Mouse (Mus musculus) liver, embryonic 11.5 days (tissue): ENCODE data around the gene Churc1. TPM values are rescaled to one million over a fixed set of nuclear protein-coding genes. Genes with fewer than 3 reads are reported as not detected.

Source experiments
- ATAC-seq: fragments of 200-750 bp; cut with Nextera tagmentation; replicated peaks from 2 replicates; pipeline ENCODE4 v1.8.0; 2017; ENCODE audit warnings: moderate number of reproducible peaks, mild to moderate bottlenecking, moderate TSS enrichment, moderate library complexity; ENCODE audit not compliant: low FRiP score
- DNase-seq: peaks from one replicate; pipeline ENCODE4 v3.0.0-alpha.2; 2017; ENCODE audit warnings: low spot score
- H3K27ac ChIP-seq: fragments of 300-500 bp; sonication (generic); 2 replicates; pipeline ENCODE4 v1.5.1; 2014; ENCODE audit warnings: mild to moderate bottlenecking, low read depth, low read length, control low read depth
- H3K27me3 ChIP-seq: fragments of 300-500 bp; sonication (generic); replicated peaks from 2 replicates; pipeline ENCODE4 v1.6.1; 2014; ENCODE audit warnings: low read length, mixed read lengths; ENCODE audit not compliant: control insufficient read depth, insufficient read depth
- H3K36me3 ChIP-seq: fragments of 300-500 bp; sonication (generic); 2 replicates; pipeline ENCODE4 v1.6.1; 2014; ENCODE audit warnings: mild to moderate bottlenecking, low read length, moderate library complexity, mixed read lengths; ENCODE audit not compliant: control insufficient read depth, insufficient read depth
- H3K4me1 ChIP-seq: fragments of 300-500 bp; sonication (generic); replicated peaks from 2 replicates; pipeline ENCODE4 v1.6.1; 2014; ENCODE audit warnings: low read length, mixed read lengths; ENCODE audit not compliant: control insufficient read depth, insufficient read depth
- H3K4me2 ChIP-seq: fragments of 300-500 bp; sonication (generic); 2 replicates; pipeline ENCODE4 v1.6.1; 2014; ENCODE audit warnings: mild to moderate bottlenecking, control low read depth, moderate library complexity
- H3K4me3 ChIP-seq: fragments of 300-500 bp; sonication (generic); 2 replicates; pipeline ENCODE4 v1.5.1; 2014; ENCODE audit warnings: low read depth, low read length, control low read depth
- H3K9ac ChIP-seq: fragments of 300-500 bp; sonication (generic); 2 replicates; pipeline ENCODE4 v1.6.1; 2014; ENCODE audit warnings: low read depth, low read length, control low read depth
- H3K9me3 ChIP-seq: fragments of 300-500 bp; sonication (generic); 2 replicates; pipeline ENCODE4 v1.6.1; 2016; ENCODE audit warnings: low read length, inconsistent platforms, mixed read lengths; ENCODE audit not compliant: control insufficient read depth
- WGBS: fragments of 180-500 bp; shearing (Covaris S2); extraction: QIAGEN DNeasy Blood & Tissue Kit; methylation state at CpG from one replicate; pipeline ENCODE4 v1.1.7; 2014; 5-methylcytosine and 5-hydroxymethylcytosine counted together
- polyA plus RNA-seq: library from polyadenylated mRNA; unstranded; fragments of >200 nt; fragmentation: Nextera tagmentation; extraction: Ambion mirVana; gene quantifications from 2 replicates; pipeline ENCODE4 v1.2.1, GENCODE M21; 2014

Churc1 gene
- polyA plus RNA-seq, 1 experiment from 2014 or later: 154 TPM

- Histone ChIP-seq H3K36me3 (no peaks in the 10 kb centered on the region; the same call in 1 of the 2 replicates), H3K9me3 (no peaks in the 10 kb centered on the region), H3K4me1 (peaks cover 2% of the 10 kb centered on the region; the same call in 1 of the 2 replicates), H3K4me3 (no peak overlapping the region), H3K27me3 (no peaks in the 10 kb centered on the region), H3K4me2 (no peak overlapping the region), H3K9ac (no peak overlapping the region), H3K27ac (no peak overlapping the region)
- ATAC-seq: no peak
- WGBS: 78% methylated on average over 5 of the region's 5 CpGs
- no peak for DNase-seq
Measured at GRCm38 (mm10) chr12:76770841-76771500, 5.6 kb downstream of the Churc1 start.

DNA sequence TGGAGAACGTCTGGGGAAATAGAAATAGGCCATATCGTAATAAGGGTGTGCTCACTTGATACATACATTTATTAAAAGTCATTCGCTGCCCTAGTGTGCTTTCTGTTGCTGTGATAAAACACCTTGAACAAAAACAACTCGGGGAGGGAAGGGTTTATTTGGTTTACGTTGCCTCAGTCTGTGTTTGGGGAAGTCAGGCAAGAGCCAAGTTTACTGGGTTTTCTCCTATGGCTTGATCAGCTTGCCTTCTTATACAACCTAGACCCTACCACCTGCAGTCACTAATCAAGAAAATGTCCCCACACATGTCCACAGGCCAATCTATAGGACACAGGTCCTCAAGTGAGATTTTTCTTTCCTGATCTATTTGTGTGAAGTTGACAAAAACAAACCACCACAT lies 6.2 kb downstream of the Churc1 start:
- no peaks in the 10 kb centered on the region for H3K27me3 ChIP-seq
- no peaks in the 10 kb centered on the region for H3K9me3 ChIP-seq
- H3K9ac ChIP-seq: no peak overlapping the region
- H3K4me2 ChIP-seq: no peak overlapping the region
- 83% methylated on average over 5 of the region's 5 CpGs for WGBS
- DNase-seq (no peak), ATAC-seq (no peak)
- H3K27ac ChIP-seq: no peak overlapping the region
- H3K4me3 ChIP-seq: no peak overlapping the region
- no peaks in the 10 kb centered on the region; the same call in 1 of the 2 replicates for H3K36me3 ChIP-seq
- no peaks in the 10 kb centered on the region; the same call in 1 of the 2 replicates for H3K4me1 ChIP-seq

DNA sequence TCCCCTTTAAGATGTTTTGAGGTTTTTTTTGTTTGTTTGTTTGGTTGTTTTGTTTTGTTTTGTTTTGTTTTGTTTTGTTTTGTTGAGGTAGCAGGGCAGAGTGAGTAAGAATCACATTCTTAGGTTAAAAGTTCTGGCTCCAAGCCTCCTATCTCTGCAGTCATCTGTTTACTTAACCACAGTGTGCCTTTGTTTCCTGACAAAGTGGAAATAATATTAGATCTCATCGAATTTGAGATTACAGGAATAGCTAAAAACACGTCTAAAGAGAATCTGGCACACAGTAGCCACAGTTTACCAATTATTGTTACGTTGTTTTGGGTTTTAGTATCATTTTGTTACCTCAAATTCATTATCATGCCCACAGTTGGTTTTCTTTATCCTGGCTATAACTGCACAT lies 9.3 kb downstream of the Churc1 start:
- no peak overlapping the region for H3K27ac ChIP-seq

GRCm38 (mm10) chr12:76775132-76775531 lies 9.8 kb downstream of the Churc1 start:
- 81% methylated on average over 4 of the region's 4 CpGs for WGBS
- Histone ChIP-seq H3K9ac (no peak overlapping the region), H3K4me1 (no peaks in the 10 kb centered on the region; the same call in 1 of the 2 replicates), H3K9me3 (no peaks in the 10 kb centered on the region), H3K36me3 (no peaks in the 10 kb centered on the region; the same call in 1 of the 2 replicates), H3K27ac (no peak overlapping the region), H3K4me3 (no peak overlapping the region), H3K27me3 (no peaks in the 10 kb centered on the region), H3K4me2 (no peak overlapping the region)
- DNase-seq (no peak), ATAC-seq (no peak)

More for the DNA sequence above, 9.3 kb downstream of the Churc1 start:
- Histone ChIP-seq H3K27me3 (no peaks in the 10 kb centered on the region), H3K4me3 (no peak overlapping the region), H3K4me1 (no peaks in the 10 kb centered on the region; the same call in 1 of the 2 replicates), H3K4me2 (no peak overlapping the region), H3K9me3 (no peaks in the 10 kb centered on the region), H3K36me3 (no peaks in the 10 kb centered on the region; the same call in 1 of the 2 replicates), H3K9ac (no peak overlapping the region)
- WGBS: 64% methylated on average over 3 of the region's 3 CpGs
- DNase-seq (no peak), ATAC-seq (no peak)

- H3K4me1 ChIP-seq: no peaks in the 10 kb centered on the region; the same call in 1 of the 2 replicates
- H3K9ac ChIP-seq: no peak overlapping the region
- H3K4me2 ChIP-seq: no peak overlapping the region
- 55% methylated on average over 5 of the region's 5 CpGs for WGBS
- no peak overlapping the region for H3K4me3 ChIP-seq
- ATAC-seq (no peak), DNase-seq (no peak)
- H3K27me3 ChIP-seq: no peaks in the 10 kb centered on the region
- no peak overlapping the region for H3K27ac ChIP-seq
- H3K9me3 ChIP-seq: no peaks in the 10 kb centered on the region
- no peaks in the 10 kb centered on the region; the same call in 1 of the 2 replicates for H3K36me3 ChIP-seq
Measured at GRCm38 (mm10) chr12:76776898-76777297, 11.6 kb downstream of the Churc1 start.

DNA sequence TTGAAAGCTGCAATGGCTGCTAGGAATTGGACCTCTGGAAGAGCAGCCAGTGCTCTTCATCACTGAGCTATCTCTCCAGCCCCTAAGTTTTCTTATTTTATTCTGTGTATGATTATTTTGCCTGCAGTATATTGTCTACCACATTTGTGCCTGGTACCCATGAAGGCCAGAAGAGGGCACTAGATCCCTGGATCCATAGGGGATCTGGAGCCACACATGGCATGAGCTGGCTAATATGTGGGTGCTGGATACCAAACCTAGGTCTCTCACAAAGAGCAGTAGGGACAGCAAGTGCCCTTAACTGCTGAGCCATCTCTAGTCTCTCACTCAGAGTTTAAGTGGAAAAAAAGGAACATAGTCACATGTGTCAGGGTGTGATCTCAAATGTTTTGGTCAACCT lies 12.5 kb downstream of the Churc1 start:
- Histone ChIP-seq H3K4me3 (no peak overlapping the region), H3K4me2 (no peak overlapping the region), H3K4me1 (no peaks in the 10 kb centered on the region; the same call in 1 of the 2 replicates), H3K27me3 (no peaks in the 10 kb centered on the region), H3K36me3 (no peaks in the 10 kb centered on the region; the same call in 1 of the 2 replicates), H3K9ac (no peak overlapping the region), H3K9me3 (no peaks in the 10 kb centered on the region), H3K27ac (no peak overlapping the region)
- ATAC-seq: no peak
- no peak for DNase-seq

DNA sequence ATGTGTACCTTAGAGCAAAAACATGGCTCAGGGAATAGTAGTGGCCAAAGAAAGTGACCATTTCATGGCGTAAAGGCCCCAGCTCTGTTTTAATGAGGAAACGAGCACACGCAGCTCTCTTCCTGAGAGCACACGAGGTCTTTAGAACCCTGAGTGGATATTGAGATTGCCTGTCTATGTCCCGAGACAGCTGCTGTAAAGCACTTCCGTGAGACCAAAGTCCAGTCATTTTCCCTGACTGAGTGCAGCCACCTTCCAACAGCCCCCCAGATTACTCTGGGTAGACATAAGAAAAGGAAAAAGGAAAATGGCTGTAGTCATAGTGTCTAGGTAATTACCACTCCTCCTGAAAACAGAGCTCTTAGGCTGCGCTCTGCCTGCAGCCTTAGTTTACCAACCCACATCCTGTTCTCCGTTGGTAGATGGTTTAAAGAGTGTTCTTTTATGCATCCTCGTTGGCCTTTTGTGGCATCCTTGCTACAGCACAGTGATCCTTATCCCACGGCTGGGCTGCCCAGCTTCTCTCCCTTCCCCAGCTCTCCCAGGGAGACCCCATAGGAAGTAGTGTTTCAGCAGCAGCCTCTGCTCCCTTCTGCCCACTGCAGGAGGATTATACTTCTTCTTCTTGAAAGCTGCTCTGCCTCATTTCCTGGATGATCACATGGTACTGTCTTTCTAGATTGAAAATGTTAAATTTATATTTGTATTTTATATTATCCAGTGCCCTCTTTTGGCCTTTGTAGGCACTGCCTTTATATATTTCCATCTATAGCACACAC lies 13.2 kb downstream of the Churc1 start:
- H3K9ac ChIP-seq: no peak overlapping the region
- 81% methylated on average over 10 of the region's 10 CpGs for WGBS
- DNase-seq (no peak), ATAC-seq (no peak)
- no peak overlapping the region for H3K27ac ChIP-seq
- no peaks in the 10 kb centered on the region; the same call in 1 of the 2 replicates for H3K36me3 ChIP-seq
- no peaks in the 10 kb centered on the region; the same call in 1 of the 2 replicates for H3K4me1 ChIP-seq
- no peak overlapping the region for H3K4me3 ChIP-seq
- no peaks in the 10 kb centered on the region for H3K27me3 ChIP-seq
- no peak overlapping the region for H3K4me2 ChIP-seq
- H3K9me3 ChIP-seq: no peaks in the 10 kb centered on the region

DNA sequence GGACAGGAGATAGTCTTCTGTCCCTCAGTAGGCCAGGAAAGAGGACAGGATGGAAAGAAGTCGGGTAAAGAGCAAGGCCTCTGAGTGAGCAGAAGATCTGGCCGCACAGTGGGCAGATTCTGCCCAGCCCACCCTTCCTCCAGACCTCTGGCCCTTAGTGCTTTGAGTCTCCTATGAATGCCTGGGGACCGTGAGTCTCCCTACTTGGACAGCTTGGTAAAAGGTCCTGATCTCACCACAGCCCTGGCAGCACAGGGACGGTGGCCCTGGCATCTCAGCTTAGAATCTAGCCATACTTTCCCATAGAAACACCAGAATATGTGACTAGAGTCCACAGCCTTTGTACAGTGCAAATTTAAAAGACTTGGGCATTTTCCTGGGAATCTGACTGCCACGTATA lies 14.6 kb downstream of the Churc1 start:
- Histone ChIP-seq H3K27ac (no peak overlapping the region), H3K36me3 (no peaks in the 10 kb centered on the region; the same call in 1 of the 2 replicates), H3K4me1 (no peaks in the 10 kb centered on the region), H3K4me2 (no peak overlapping the region), H3K9ac (no peak overlapping the region), H3K27me3 (no peaks in the 10 kb centered on the region), H3K4me3 (no peak overlapping the region), H3K9me3 (no peaks in the 10 kb centered on the region)
- WGBS: 89% methylated on average over 5 of the region's 5 CpGs
- DNase-seq (peak; percentile 26), ATAC-seq (no peak)
